Mouse (Mus musculus) heart, adult 2 months (tissue): ENCODE measurements at regions not wholly inside any gene's neighbourhood (a gene's known extent, or its start where the extent isn't known, plus 50 kb on each side); places are given as distances from the start of the nearest gene placed in this dataset.

ENCODE experiments used
- CTCF ChIP-seq: fragments of 200-600 bp; IDR thresholded peaks from 2 replicates; pipeline ENCODE4 v1.8.1; 2022; ENCODE audit warnings: antibody characterized with exemption, mild to moderate bottlenecking, moderate library complexity
- POLR2A ChIP-seq: fragments of 200-500 bp; IDR thresholded peaks from 2 replicates; pipeline ENCODE4 v1.6.1; 2011; ENCODE audit warnings: mild to moderate bottlenecking, low read depth, low read length, control low read depth; ENCODE audit not compliant: insufficient read depth

DNA sequence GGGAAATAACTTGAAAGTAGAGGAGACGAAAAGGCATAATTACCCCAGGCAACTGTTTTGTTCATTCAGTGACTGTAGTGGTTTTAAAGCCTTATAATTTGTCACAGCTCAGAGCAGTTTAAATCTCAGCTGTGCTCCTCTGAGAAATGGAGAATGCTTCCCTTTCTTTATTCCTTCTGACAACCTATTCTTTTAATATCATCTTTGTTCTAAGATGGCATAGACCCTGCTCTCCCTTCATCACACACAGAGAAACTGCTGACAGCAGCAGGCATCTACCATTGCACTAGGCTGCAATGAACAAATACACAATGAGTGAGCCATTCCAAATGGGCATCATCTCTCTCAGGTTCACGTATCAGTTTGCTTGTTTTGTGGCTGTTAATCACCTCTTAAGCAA is 50.5 kb upstream of the Gm11232 start:
- TF ChIP-seq POLR2A (no peak), CTCF (no peak)
